Mouse (Mus musculus) CD4-positive, CD25-positive, alpha-beta regulatory T cell, adult 4 months (primary cell): Measurements from ENCODE around the gene Shroom3. TPM values are rescaled to one million over a fixed set of nuclear protein-coding genes. Genes with fewer than 3 reads are reported as not detected.

Experiments
- ATAC-seq: one replicate; pipeline ENCODE4 v1.8.0; 2017
- polyA plus RNA-seq, 2 experiments: library from polyadenylated mRNA; unstranded; fragments of 100-300 nt; shearing (Covaris generic); gene quantifications; one replicate each; pipeline ENCODE4 v1.2.1; 2017

The Shroom3 gene
- polyA plus RNA-seq, 2 experiments from 2014 or later = not detected

GRCm38 (mm10) chr5:92698837-92699529 is 15.7 kb downstream of the Shroom3 start:
- ATAC-seq = no peak

- no peak for ATAC-seq
These were observed 18.5 kb downstream of the Shroom3 start for GRCm38 (mm10) chr5:92701750-92702149.

- no peak for ATAC-seq
These were observed 20.4 kb downstream of the Shroom3 start for GRCm38 (mm10) chr5:92703671-92704070.

GRCm38 (mm10) chr5:92707921-92708491 is 24.8 kb downstream of the Shroom3 start:
- no peak for ATAC-seq

- no peak for ATAC-seq
These were observed 27.5 kb downstream of the Shroom3 start for GRCm38 (mm10) chr5:92710779-92711178.

- ATAC-seq = no peak
These were observed 28.5 kb downstream of the Shroom3 start for GRCm38 (mm10) chr5:92711666-92712290.

GRCm38 (mm10) chr5:92712621-92713395 is 29.6 kb downstream of the Shroom3 start:
- no peak for ATAC-seq

GRCm38 (mm10) chr5:92714886-92715285 is 31.7 kb downstream of the Shroom3 start:
- no peak for ATAC-seq

- ATAC-seq = no peak
These were observed 32.1 kb downstream of the Shroom3 start for GRCm38 (mm10) chr5:92715319-92715718.

GRCm38 (mm10) chr5:92715890-92716289 is 32.7 kb downstream of the Shroom3 start:
- no peak for ATAC-seq

- no peak for ATAC-seq
These were observed 34.6 kb downstream of the Shroom3 start for GRCm38 (mm10) chr5:92717666-92718360.

- no peak for ATAC-seq
These were observed 35.6 kb downstream of the Shroom3 start for GRCm38 (mm10) chr5:92718856-92719255.

- no peak for ATAC-seq
These were observed 38.4 kb downstream of the Shroom3 start for GRCm38 (mm10) chr5:92721610-92722009.

GRCm38 (mm10) chr5:92725935-92726334 is 42.7 kb downstream of the Shroom3 start:
- ATAC-seq = no peak

- ATAC-seq = no peak
These were observed 45.1 kb downstream of the Shroom3 start for GRCm38 (mm10) chr5:92728252-92728828.

GRCm38 (mm10) chr5:92729221-92729620 is 46.0 kb downstream of the Shroom3 start:
- no peak for ATAC-seq

- ATAC-seq = no peak
These were observed 58.6 kb downstream of the Shroom3 start for GRCm38 (mm10) chr5:92741802-92742201.

- ATAC-seq = no peak
These were observed 59.5 kb downstream of the Shroom3 start for GRCm38 (mm10) chr5:92742701-92743100.

- no peak for ATAC-seq
These were observed 62.4 kb downstream of the Shroom3 start for GRCm38 (mm10) chr5:92745390-92746253.

GRCm38 (mm10) chr5:92751488-92751887 is 68.3 kb downstream of the Shroom3 start:
- ATAC-seq = no peak

- no peak for ATAC-seq
These were observed 72.1 kb downstream of the Shroom3 start for GRCm38 (mm10) chr5:92755241-92755775.
